Mouse (Mus musculus) skeletal muscle tissue, adult 2 months (tissue): Measurements from ENCODE around the gene 4930426L09Rik.
A peak's percentile ranks its signal among the peaks of the same experiment; 100 is the strongest.

Source experiments
- DNase-seq: peaks from one replicate; pipeline ENCODE4 v3.0.0-alpha.2; 2012; ENCODE audit warnings: low read depth, low spot score

Gene 4930426L09Rik

GRCm38 (mm10) chr2:18998054-18998478 lies at the start of gene 4930426L09Rik, which contains the start of gene Pip4k2a:
TSS of gene 4930426L09Rik (plus strand) at chr2:18998343.
TSS of gene Pip4k2a (minus strand) at chr2:18998126.
- peak; percentile 68 for DNase-seq

- no peak for DNase-seq
These were observed 49.4 kb upstream of the 4930426L09Rik start for GRCm38 (mm10) chr2:18948741-18949140.

GRCm38 (mm10) chr2:18950758-18951157 lies 47.4 kb upstream of the 4930426L09Rik start:
- DNase-seq, result no peak

GRCm38 (mm10) chr2:18952102-18952673 lies 46.0 kb upstream of the 4930426L09Rik start:
- no peak for DNase-seq

DNA sequence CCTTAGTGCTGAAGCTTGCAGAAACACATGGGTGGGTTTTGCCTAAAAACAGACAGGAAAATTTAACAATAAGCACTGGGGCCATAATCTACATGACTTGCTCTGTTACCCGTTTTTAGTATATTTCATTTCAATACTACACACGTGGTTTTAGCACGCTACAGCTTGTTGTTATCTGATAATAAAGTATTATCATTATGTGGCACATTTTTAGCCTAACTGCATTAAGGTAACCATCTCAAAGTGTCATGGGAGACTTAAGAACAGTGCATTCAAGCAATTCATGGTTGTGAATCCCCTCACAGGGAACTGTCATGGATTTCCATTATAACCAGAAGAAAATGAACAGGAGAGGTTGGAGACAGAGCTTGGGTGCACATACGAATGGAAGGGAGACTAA lies 43.7 kb upstream of the 4930426L09Rik start:
- DNase-seq, result no peak

- DNase-seq, result no peak
These were observed 43.1 kb upstream of the 4930426L09Rik start for GRCm38 (mm10) chr2:18955022-18955421.

GRCm38 (mm10) chr2:18955671-18956070 lies 42.5 kb upstream of the 4930426L09Rik start:
- no peak for DNase-seq

DNA sequence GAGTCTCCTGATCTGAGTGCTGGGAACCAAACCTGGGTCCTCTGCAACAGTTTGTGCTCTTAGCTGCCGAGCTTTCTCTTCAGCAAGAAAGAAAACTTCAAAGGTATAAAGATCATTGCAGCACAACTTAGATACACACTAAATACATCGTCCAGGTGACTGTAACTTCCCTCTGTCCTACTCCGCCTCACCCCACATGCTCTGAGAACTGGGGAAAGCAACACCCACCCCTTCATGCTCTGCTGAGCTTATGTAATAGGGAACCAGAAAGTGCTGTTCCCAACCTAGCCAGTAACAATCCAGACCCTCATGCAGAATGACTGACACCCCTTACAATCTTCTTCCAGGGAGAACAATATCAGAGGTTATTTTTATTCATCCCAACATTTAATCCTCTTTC lies 41.7 kb upstream of the 4930426L09Rik start:
- DNase-seq, result no peak

- no peak for DNase-seq
These were observed 41.2 kb upstream of the 4930426L09Rik start for GRCm38 (mm10) chr2:18956945-18957344.

DNA sequence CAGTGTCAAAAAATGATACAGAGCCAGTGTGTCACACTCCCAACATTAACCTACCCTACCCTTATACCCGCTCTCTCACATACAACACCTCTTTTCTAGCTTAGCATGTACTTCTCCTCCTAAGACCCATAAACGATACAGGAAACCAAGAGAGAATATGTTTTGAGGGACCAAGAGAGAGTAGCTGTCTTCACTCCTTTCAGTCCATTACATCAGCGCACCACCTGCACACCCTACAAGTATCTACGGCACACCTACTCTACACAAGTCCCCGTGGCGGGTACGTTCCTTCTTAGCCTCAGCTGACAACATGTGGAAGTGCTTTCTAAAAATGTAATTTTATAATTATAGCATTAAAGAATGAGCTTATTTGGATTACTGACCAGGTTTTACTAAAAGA lies 40.7 kb upstream of the 4930426L09Rik start:
- no peak for DNase-seq

- no peak for DNase-seq
These were observed 40.1 kb upstream of the 4930426L09Rik start for GRCm38 (mm10) chr2:18958044-18958443.

GRCm38 (mm10) chr2:18958501-18958900 lies 39.6 kb upstream of the 4930426L09Rik start:
- no peak for DNase-seq

DNA sequence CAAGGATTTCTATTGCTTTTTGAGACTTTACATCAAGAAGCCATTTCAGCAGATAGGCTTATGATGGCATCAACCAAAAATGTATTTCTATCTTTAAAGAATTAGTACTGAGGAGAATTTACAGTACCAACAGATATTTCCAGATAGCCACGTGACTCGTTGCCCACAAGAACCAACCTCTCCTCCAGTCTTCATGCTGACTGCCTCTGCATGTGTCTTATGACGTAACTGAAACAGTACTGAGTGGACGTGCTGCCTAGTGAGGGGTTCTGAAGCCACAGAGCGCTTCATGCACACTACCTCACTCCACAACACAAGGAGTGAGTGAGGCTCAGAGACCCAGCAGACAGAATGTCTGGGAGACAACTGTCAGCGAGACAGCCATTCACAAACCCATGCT lies 39.1 kb upstream of the 4930426L09Rik start:
- no peak for DNase-seq

- DNase-seq, result no peak
These were observed 38.6 kb upstream of the 4930426L09Rik start for GRCm38 (mm10) chr2:18959558-18959957.

DNA sequence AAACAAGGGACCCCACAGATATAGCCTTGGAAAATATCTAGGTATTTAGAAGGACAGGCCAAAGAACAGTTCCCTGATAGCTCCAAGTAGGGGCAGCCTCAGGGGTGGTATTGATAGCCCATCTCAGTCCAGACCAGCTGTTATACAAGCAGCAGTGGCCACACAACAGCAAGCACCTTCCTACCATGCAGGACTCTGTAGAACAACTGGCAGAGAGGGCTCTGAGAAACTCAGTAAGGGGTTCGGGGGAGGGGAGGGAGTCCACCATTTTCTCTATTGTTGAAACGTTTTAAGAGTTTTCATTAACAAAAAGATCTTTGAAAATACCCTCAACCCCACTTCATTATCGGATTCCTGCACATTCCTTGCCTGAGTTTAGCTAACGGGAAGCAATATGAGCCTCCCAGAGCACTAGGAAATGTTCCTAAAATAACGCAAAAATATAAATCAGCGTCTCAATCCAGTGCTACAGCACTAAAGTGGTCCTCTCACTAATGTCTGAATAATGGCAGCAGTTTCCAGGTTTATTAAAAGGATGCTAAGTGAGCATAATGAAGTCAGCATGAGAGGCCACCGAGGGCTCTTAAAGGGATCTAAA lies 37.7 kb upstream of the 4930426L09Rik start:
- DNase-seq, result no peak

DNA sequence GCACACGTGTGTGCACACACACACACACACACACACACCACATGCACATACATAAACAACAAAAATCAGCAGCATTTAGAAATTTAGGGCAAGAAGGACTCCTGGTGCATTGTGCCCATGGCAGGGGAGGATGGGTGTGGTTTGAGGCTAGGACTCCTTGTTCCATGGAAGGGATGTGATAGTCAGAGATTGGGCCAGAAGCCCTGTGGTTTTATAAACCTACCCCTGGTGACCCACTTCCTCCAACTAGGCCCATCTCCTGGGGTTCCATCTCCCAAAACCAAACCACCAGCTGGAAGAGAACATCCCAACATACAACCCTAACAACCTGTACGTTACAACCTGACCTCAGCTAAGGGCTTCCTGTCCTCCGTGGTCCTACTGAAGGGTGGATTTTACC lies 35.6 kb upstream of the 4930426L09Rik start:
- DNase-seq, result no peak

DNA sequence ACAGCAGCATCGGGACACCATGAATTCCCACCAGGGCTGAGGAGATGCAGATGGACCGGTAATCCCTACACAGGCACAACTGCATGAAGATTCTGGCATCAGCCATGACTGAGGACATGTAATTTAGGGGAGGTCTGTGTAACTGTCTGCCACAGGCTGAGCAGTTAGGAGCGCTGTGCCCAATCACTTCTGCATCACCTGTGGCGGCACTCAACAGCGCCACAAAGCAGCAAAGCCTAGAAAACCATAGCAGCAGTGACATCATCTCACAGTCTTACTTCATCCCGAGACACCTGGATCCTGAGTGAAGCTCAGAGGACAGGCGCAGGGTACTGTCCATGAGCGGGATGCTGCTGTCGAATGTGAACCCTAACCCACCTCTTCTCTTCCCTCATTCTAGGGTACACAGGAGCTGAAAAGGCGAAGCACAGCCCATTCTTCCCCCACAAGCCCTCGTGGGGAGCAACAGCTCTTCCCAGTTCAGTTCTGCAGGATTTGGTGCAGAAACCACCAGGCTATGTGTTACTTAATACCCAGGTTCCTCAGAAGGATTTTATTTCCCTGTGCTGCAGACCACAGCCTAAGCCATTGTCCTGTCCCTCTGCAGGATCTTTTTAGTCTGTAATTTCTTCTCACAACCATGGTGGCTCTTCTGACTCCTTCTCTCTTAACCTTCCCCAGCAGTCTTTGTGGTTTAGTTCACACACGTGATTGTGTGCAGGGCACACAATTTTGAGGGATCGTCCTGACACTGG lies 34.7 kb upstream of the 4930426L09Rik start:
- DNase-seq, result no peak

GRCm38 (mm10) chr2:18965108-18965507 lies 33.0 kb upstream of the 4930426L09Rik start:
- DNase-seq, result no peak

GRCm38 (mm10) chr2:18965950-18966349 lies 32.2 kb upstream of the 4930426L09Rik start:
- DNase-seq, result no peak

GRCm38 (mm10) chr2:18966566-18966965 lies 31.6 kb upstream of the 4930426L09Rik start:
- DNase-seq, result no peak

DNA sequence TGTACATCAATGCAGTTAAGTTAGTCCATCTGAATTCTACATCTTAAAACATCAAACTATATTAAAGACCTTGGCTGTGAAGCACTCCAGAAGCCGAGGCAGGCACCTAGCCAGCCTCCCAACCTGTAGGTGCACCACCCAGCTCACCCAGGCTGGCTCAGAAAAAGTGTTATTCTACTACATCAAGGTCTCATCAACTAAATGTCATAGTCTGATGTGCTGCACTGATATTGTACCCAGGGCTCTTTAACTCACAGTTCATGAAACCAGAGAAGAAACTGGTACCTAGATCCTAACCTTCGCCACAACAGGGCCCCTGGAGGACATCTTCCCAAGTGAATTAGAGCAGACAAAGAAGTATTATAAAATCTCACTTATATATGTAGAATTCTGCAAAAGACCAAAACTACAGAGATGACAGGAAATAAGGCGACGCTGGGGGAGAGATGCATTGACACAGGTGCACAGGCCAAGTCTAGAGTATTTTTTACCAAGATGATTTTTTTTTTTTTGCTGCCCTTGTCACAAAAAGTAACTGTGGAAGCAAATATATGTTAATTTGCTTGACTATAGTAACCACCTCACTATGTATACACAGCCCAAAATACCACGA lies 30.6 kb upstream of the 4930426L09Rik start:
- DNase-seq, result no peak

- no peak for DNase-seq
These were observed 29.0 kb upstream of the 4930426L09Rik start for GRCm38 (mm10) chr2:18969066-18969681.
